Mouse (Mus musculus): ENCODE data around the gene Phf19. TPM values are rescaled to one million over a fixed set of nuclear protein-coding genes. Genes with fewer than 3 reads are reported as not detected.

Phf19 gene
- total and polyA plus RNA-seq, 3 experiments, result 16.8 to 25.4 (median 20.5) TPM

DNA sequence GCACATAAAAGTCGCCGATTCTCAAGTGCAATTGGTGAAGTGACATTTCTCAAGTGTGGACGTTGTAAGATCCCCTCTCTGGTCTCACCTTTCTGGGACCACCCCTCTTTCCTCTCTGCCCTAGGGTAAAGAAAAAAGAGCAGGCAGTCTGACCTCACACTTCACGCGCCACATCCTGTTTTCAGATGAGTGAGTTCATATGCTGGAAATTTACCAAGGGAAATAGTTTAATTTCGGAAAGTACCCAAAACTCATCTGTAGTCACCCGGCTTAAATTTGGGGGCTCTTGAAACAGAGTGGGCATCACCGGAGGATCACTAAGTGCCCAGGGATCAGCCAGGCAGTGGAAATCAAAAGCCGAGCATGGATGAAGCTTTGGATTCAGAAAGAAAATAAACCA, 49.1 kb upstream of the Phf19 start:
- peak overlapping the region in 1 of 3 experiments; percentile 32 for H3K4me3 ChIP-seq (replicated peaks in 1 of 3; ENCODE audit: low read depth in 2 of 3, low read length in 2 of 3, poor library complexity in 1 of 3)
- dilution Hi-C loops (cut with MboI; ENCODE audit: extremely low pct_ligation_motif_present, extremely low pct_unique_long_range_greater_than_20kb, low sequenced_read_pairs), result no loop called here
- peak; percentile 34; the same call in 1 of the 2 replicates for TF ChIP-seq CHD1 (IDR thresholded peaks at IDR 0.05; ENCODE audit: low read depth, low read length)
- TF ChIP-seq BHLHE40 (IDR thresholded peaks at IDR 0.05; ENCODE audit: low read depth, low read length), result peak; percentile 95
- no peak for TF ChIP-seq POLR2A (IDR thresholded peaks at IDR 0.05; ENCODE audit: low read depth, low read length)
- peak; percentile 19; the same call in 1 of the 2 replicates for TF ChIP-seq MYC (IDR thresholded peaks at IDR 0.05; ENCODE audit: low read depth, low read length)
- TF ChIP-seq EP300 (IDR thresholded peaks at IDR 0.05; ENCODE audit: low read length), result peak; percentile 67
- TF ChIP-seq ELF1 (IDR thresholded peaks at IDR 0.05; ENCODE audit: low read depth, low read length), result no peak
- no peak; the same call in 1 of the 2 replicates for TF ChIP-seq RCOR1 (conservative IDR thresholded peaks at IDR 0.05; ENCODE audit: low read depth, low read length)
- TF ChIP-seq SMC3 (IDR thresholded peaks at IDR 0.05; ENCODE audit: low read depth, low read length), result no peak
- TF ChIP-seq TCF12 (IDR thresholded peaks at IDR 0.05; ENCODE audit: low read depth, low read length), result peak; percentile 61; the same call in 1 of the 2 replicates
- TF ChIP-seq ZMIZ1 (IDR thresholded peaks at IDR 0.05; ENCODE audit: low read depth, low read length), result peak; percentile 19; the same call in 1 of the 2 replicates
- peak; percentile 52; the same call in 1 of the 2 replicates for TF ChIP-seq JUND (conservative IDR thresholded peaks at IDR 0.05; ENCODE audit: low read depth, low read length)
- peak; percentile 84 for TF ChIP-seq ZNF384 (IDR thresholded peaks at IDR 0.05; ENCODE audit: low read depth, low read length)
- no peak for TF ChIP-seq ZKSCAN1 (IDR thresholded peaks at IDR 0.05; ENCODE audit: borderline replicate concordance, low read depth, low read length)
- peak; percentile 33; the same call in 1 of the 2 replicates for TF ChIP-seq MEF2A (IDR thresholded peaks at IDR 0.05; ENCODE audit: borderline replicate concordance, low read depth, low read length)
- TF ChIP-seq PAX5 (IDR thresholded peaks at IDR 0.05; ENCODE audit: low read length), result no peak
- TF ChIP-seq IRF4 (IDR thresholded peaks at IDR 0.05; ENCODE audit: low read depth, low read length), result peak; percentile 68
- no peak for TF ChIP-seq CTCF (conservative IDR thresholded peaks at IDR 0.05 in 1 of 2, IDR thresholded peaks at IDR 0.05 in 1 of 2; ENCODE audit: low read depth in 2 of 2, low read length in 2 of 2)
- 0 out of 2 replicates have a peak, but pooled peaks have one; percentile 19 for TF ChIP-seq SIN3A (IDR thresholded peaks at IDR 0.05; ENCODE audit: low read length)
- TF ChIP-seq JUN (IDR thresholded peaks at IDR 0.05; ENCODE audit: insufficient read depth, low read depth, low read length), result peak; percentile 56
- peak; percentile 94 for TF ChIP-seq ETS1 (conservative IDR thresholded peaks at IDR 0.05; ENCODE audit: low read depth, low read length)
- no peak for TF ChIP-seq MAFK (IDR thresholded peaks at IDR 0.05; ENCODE audit: insufficient replicate concordance, low read length)
- TF ChIP-seq TBP (conservative IDR thresholded peaks at IDR 0.05; ENCODE audit: low read depth, low read length), result no peak
- TF ChIP-seq USF1 (IDR thresholded peaks at IDR 0.05; ENCODE audit: low read depth, low read length), result no peak
- TF ChIP-seq NELFE (IDR thresholded peaks at IDR 0.05; ENCODE audit: low read depth, low read length), result no peak
- no peak for TF ChIP-seq USF2 (conservative IDR thresholded peaks at IDR 0.05; ENCODE audit: low read depth, low read length)
- H3K27me3 ChIP-seq (replicated peaks), result no peaks in the 10 kb centered on the region
- H3K9ac ChIP-seq (ENCODE audit: insufficient read depth, low read depth), result peak overlapping the region; percentile 70
- in situ Hi-C loops (cut with MboI; ENCODE audit: low pct_ligation_motif_present, low pct_unique_long_range_greater_than_20kb, low sequenced_read_pairs), result loop anchor here (10.0 kb wide), 3 partner anchors 48 to 168 kb away; partner anchors contain the start of genes AI182371, Cntrl, Phf19 and Rabepk
- DNase-seq (ENCODE audit: extremely low read depth), result peak; percentile 79
- peaks cover 4% of the 10 kb centered on the region for H3K9me3 ChIP-seq (replicated peaks; ENCODE audit: low read length)
- H3K4me2 ChIP-seq (ENCODE audit: insufficient read depth, low read depth, poor library complexity, severe bottlenecking), result peak overlapping the region; percentile 74
- H3K36me3 ChIP-seq (replicated peaks in 1 of 2; ENCODE audit: control insufficient read depth in 1 of 2, insufficient read depth in 1 of 2, low read length in 1 of 2), result peaks cover 0 to 4% of the 10 kb centered on the region in 2 experiments
- H3K4me1 ChIP-seq (ENCODE audit: control insufficient read depth in 1 of 2, insufficient read depth in 2 of 2), result peaks cover 22 to 75% of the 10 kb centered on the region in 2 experiments
- peak overlapping the region; percentile 97 for H3K27ac ChIP-seq (ENCODE audit: insufficient read depth, low read depth)
- H3K79me2 ChIP-seq (replicated peaks; ENCODE audit: control insufficient read depth, extremely low read depth, insufficient read depth, poor library complexity, severe bottlenecking), result peaks cover 3% of the 10 kb centered on the region; the same call in 1 of the 2 replicates
